Mouse (Mus musculus) heart, postnatal 0 days (tissue): Measurements from ENCODE around the gene Gm16253. TPM values are rescaled to one million over a fixed set of nuclear protein-coding genes. Genes with fewer than 3 reads are reported as not detected.

Source experiments
- ATAC-seq: fragments of 200-750 bp; cut with Nextera tagmentation; 2 replicates; pipeline ENCODE4 v1.8.0; 2017; ENCODE audit warnings: low read depth, moderate number of reproducible peaks, moderate library complexity; ENCODE audit not compliant: insufficient read depth
- DNase-seq: peaks from one replicate; pipeline ENCODE4 v3.0.0-alpha.2; 2016; ENCODE audit warnings: low spot score
- H3K27ac ChIP-seq: fragments of 300-500 bp; sonication (generic); 2 replicates; pipeline ENCODE4 v1.5.1; 2014; ENCODE audit warnings: low read depth, mild to moderate bottlenecking
- H3K27me3 ChIP-seq: fragments of 300-500 bp; sonication (generic); 2 replicates; pipeline ENCODE4 v1.6.1; 2014; ENCODE audit warnings: low read length, mixed read lengths; ENCODE audit not compliant: control insufficient read depth, insufficient read depth
- H3K36me3 ChIP-seq: fragments of 300-500 bp; sonication (generic); replicated peaks from 2 replicates; pipeline ENCODE4 v1.6.1; 2014; ENCODE audit warnings: low read length, mixed read lengths; ENCODE audit not compliant: control insufficient read depth, insufficient read depth
- H3K4me1 ChIP-seq: fragments of 300-500 bp; sonication (generic); 2 replicates; pipeline ENCODE4 v1.6.1; 2014; ENCODE audit warnings: antibody characterized with exemption; ENCODE audit not compliant: control insufficient read depth, insufficient read depth
- H3K4me2 ChIP-seq: fragments of 300-500 bp; sonication (generic); 2 replicates; pipeline ENCODE4 v1.6.1; 2014; ENCODE audit warnings: low read depth, mild to moderate bottlenecking, low read length, moderate library complexity
- H3K4me3 ChIP-seq: fragments of 300-500 bp; sonication (generic); 2 replicates; pipeline ENCODE4 v1.5.1; 2014; ENCODE audit warnings: low read depth, low read length
- H3K9ac ChIP-seq: fragments of 300-500 bp; sonication (generic); replicated peaks from 2 replicates; pipeline ENCODE4 v1.6.1; 2014; ENCODE audit warnings: low read depth, low read length, mixed read lengths
- H3K9me3 ChIP-seq: fragments of 300-500 bp; sonication (generic); replicated peaks from 2 replicates; pipeline ENCODE4 v1.6.1; 2016; ENCODE audit warnings: low read length; ENCODE audit not compliant: control insufficient read depth
- CTCF ChIP-seq: IDR thresholded peaks from 2 replicates; pipeline ENCODE4 v1.5.1; 2016; ENCODE audit warnings: antibody characterized with exemption, control low read depth, low read depth
- EP300 ChIP-seq: IDR thresholded peaks from 2 replicates; pipeline ENCODE4 v1.6.1; 2016; ENCODE audit warnings: antibody characterized with exemption, low read depth
- WGBS: fragments of 180-500 bp; shearing (Covaris S2); extraction: QIAGEN DNeasy Blood & Tissue Kit; methylation state at CpG from one replicate; pipeline ENCODE4 v1.1.7; 2014; 5-methylcytosine and 5-hydroxymethylcytosine counted together
- polyA plus RNA-seq: library from polyadenylated mRNA; unstranded; fragments of >200 nt; fragmentation: Nextera tagmentation; extraction: Ambion mirVana; gene quantifications from 2 replicates; pipeline ENCODE4 v1.2.1, GENCODE M21; 2015
- total RNA-seq: library from RNA; depleted of rRNA; stranded (reverse); fragments of >200 nt; gene quantifications from 2 replicates; pipeline ENCODE4 v1.2.3, GENCODE M21; 2014; ENCODE audit warnings: low replicate concordance

The Gm16253 gene
- total and polyA plus RNA-seq, 2 experiments from 2014 or later: 1.1 TPM; not detected in 1

- no peaks in the 10 kb centered on the region for H3K27me3 ChIP-seq
- peaks cover 30% of the 10 kb centered on the region for H3K36me3 ChIP-seq
- peaks cover 22% of the 10 kb centered on the region for H3K4me1 ChIP-seq
- ATAC-seq (no peak), DNase-seq (no peak)
- peak overlapping the region; percentile 96 for H3K9ac ChIP-seq
- peak overlapping the region; percentile 73 for H3K4me3 ChIP-seq
- H3K27ac ChIP-seq: peak overlapping the region; percentile 96
- H3K9me3 ChIP-seq: no peaks in the 10 kb centered on the region
- WGBS: 39% methylated on average over 9 of the region's 9 CpGs
- TF ChIP-seq CTCF: no peak
- no peak; the same call in 1 of the 2 replicates for TF ChIP-seq EP300
- H3K4me2 ChIP-seq: peak overlapping the region; percentile 84
These were observed 15.7 kb upstream of the Gm16253 start for GRCm38 (mm10) chr3:96560881-96561668.

- Histone ChIP-seq H3K27me3 (no peaks in the 10 kb centered on the region), H3K4me3 (peak overlapping the region; percentile 73), H3K9ac (peak overlapping the region; percentile 96), H3K9me3 (no peaks in the 10 kb centered on the region), H3K4me1 (peaks cover 19% of the 10 kb centered on the region), H3K36me3 (peaks cover 30% of the 10 kb centered on the region), H3K4me2 (peak overlapping the region; percentile 84), H3K27ac (peak overlapping the region; percentile 96)
- TF ChIP-seq EP300 (no peak; the same call in 1 of the 2 replicates), CTCF (no peak)
- ATAC-seq (peak; percentile 25), DNase-seq (peak; percentile 69)
- 28% methylated on average over 10 of the region's 10 CpGs for WGBS
These were observed 14.7 kb upstream of the Gm16253 start for GRCm38 (mm10) chr3:96561946-96562681.

- Histone ChIP-seq H3K9ac (no peak overlapping the region), H3K36me3 (peaks cover 30% of the 10 kb centered on the region), H3K4me3 (no peak overlapping the region), H3K27me3 (no peaks in the 10 kb centered on the region), H3K4me2 (no peak overlapping the region), H3K4me1 (peaks cover 19% of the 10 kb centered on the region), H3K9me3 (no peaks in the 10 kb centered on the region), H3K27ac (peak overlapping the region; percentile 96)
- no peak for TF ChIP-seq CTCF
- no peak for TF ChIP-seq EP300
- DNase-seq: no peak
- WGBS: 87% methylated on average over 8 of the region's 8 CpGs
- ATAC-seq: 0 out of 2 replicates have a peak, but pooled peaks have one; percentile 3
These were observed 13.5 kb upstream of the Gm16253 start for GRCm38 (mm10) chr3:96563267-96563666.

- TF ChIP-seq CTCF (no peak), EP300 (no peak; the same call in 1 of the 2 replicates)
- no peaks in the 10 kb centered on the region for H3K9me3 ChIP-seq
- H3K4me2 ChIP-seq: peak overlapping the region; percentile 3; the same call in 1 of the 2 replicates
- ATAC-seq (peak; percentile 19), DNase-seq (peak; percentile 80)
- H3K36me3 ChIP-seq: peaks cover 25% of the 10 kb centered on the region
- no peaks in the 10 kb centered on the region for H3K27me3 ChIP-seq
- WGBS: 20% methylated on average over 10 of the region's 10 CpGs
- 0 out of 2 replicates have a peak overlapping the region, but pooled peaks have one; percentile 0 for H3K9ac ChIP-seq
- H3K4me3 ChIP-seq: no peak overlapping the region
- H3K27ac ChIP-seq: peak overlapping the region; percentile 96
- peaks cover 26% of the 10 kb centered on the region for H3K4me1 ChIP-seq
These were observed 12.7 kb upstream of the Gm16253 start for GRCm38 (mm10) chr3:96563911-96564632.

GRCm38 (mm10) chr3:96564633-96565032 lies 12.2 kb upstream of the Gm16253 start:
- WGBS: 45% methylated on average over 7 of the region's 7 CpGs
- no peaks in the 10 kb centered on the region for H3K27me3 ChIP-seq
- no peaks in the 10 kb centered on the region for H3K9me3 ChIP-seq
- TF ChIP-seq CTCF: no peak
- TF ChIP-seq EP300: peak; percentile 50
- H3K4me3 ChIP-seq: no peak overlapping the region
- H3K4me2 ChIP-seq: peak overlapping the region; percentile 3; the same call in 1 of the 2 replicates
- ATAC-seq: no peak
- DNase-seq: no peak
- H3K36me3 ChIP-seq: peaks cover 20% of the 10 kb centered on the region
- peak overlapping the region; percentile 96 for H3K27ac ChIP-seq
- 0 out of 2 replicates have a peak overlapping the region, but pooled peaks have one; percentile 0 for H3K9ac ChIP-seq
- peaks cover 31% of the 10 kb centered on the region for H3K4me1 ChIP-seq
